Mouse (Mus musculus) adrenal gland (tissue): ENCODE data around the gene Ppara.

Source experiments
- intact Hi-C: fragments of 180-260 bp; cut with DNase I; formaldehyde crosslinking; loops from one replicate; pipeline ENCODE4 v1.15.1; 2025

Gene Ppara

GRCm38 (mm10) chr15:85791449-85791848 lies 56.7 kb downstream of the Ppara start:
- intact Hi-C loops = no loop called here

- intact Hi-C loops = no loop called here
Measured at GRCm38 (mm10) chr15:85792819-85793218, 58.0 kb downstream of the Ppara start.

- intact Hi-C loops = no loop called here
Measured at GRCm38 (mm10) chr15:85795516-85795915, 60.7 kb downstream of the Ppara start.

DNA sequence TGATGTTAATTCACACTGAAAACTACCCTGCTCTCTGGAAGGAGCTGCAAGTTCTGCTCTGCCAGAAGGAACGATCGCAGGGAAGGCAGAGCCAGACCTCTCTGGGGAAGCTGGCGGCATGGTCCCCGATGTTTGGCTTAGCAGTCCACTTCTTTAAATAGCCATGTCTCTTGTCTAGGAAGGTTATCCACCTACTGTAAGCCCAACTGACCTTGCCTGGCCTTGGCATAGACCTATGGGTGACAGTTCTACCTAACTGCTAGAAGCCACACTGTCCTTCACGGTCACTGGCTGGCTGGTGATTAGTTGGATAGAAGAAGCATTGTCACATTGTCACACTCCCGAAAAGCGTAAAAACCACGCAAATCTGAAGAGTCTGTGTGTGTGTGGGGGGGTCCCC lies 63.9 kb downstream of the Ppara start:
- intact Hi-C loops = no loop called here

GRCm38 (mm10) chr15:85802931-85803330 lies 68.1 kb downstream of the Ppara start:
- intact Hi-C loops = no loop called here

GRCm38 (mm10) chr15:85806886-85807285 lies 72.1 kb downstream of the Ppara start:
- intact Hi-C loops = no loop called here

GRCm38 (mm10) chr15:85807404-85807803 lies 72.6 kb downstream of the Ppara start:
- intact Hi-C loops = no loop called here

- intact Hi-C loops = no loop called here
Measured at GRCm38 (mm10) chr15:85808031-85808430, 73.2 kb downstream of the Ppara start.

DNA sequence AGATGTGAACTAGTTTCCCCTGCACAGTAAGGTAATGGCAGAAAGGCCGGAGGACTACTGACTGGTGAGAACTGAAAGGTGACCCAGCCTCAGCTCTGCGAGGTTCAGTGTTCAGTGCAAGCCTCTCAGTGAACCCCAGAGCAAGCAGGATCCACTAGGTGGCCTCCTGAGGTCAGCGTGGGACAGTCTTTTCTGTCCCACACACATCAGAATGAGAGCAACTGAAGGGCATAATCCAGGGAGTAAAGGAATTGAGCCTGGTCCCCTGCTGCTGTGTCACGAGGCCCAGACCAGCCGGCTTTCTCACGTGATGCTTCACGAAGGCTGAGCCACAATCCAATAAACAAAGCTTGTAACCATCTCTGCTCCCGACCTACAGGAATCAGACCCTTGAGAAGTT lies 73.7 kb downstream of the Ppara start:
- intact Hi-C loops = no loop called here

DNA sequence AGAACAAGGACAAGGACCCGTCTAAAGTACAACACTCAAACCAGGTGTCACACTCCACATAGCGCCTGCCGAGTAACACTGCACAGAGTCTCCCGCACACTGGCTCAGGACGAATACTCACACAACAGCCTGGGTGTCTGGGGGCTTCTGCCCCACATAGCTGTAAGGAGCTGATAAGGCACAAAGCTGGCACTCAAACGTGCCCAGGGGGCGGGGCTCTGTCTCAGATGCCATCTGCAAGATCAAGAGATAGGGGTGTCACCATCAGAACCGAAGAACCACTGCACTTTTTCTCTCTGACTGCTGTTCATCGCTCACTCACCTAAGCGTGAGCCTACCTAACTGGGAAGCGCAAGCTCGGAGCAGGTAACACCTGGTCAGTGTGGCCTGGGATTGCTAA lies 74.3 kb downstream of the Ppara start:
- intact Hi-C loops = no loop called here

DNA sequence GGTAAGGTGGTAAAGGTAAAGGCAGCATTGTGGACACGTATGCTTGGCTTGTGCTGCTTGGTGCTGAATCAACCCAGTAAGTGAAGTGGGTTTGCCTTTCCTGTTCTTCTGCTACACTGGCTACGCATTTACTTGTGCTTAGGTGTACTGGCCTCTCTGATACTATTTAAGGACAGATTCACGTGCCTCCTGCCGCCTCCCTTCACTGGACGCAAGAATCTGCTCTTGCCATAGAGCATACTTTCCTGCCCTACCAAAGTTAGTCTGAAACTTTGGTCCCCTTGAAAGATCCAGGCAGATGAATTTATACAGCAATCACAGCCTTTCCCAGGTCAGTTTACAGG lies 75.7 kb downstream of the Ppara start:
- intact Hi-C loops = no loop called here

GRCm38 (mm10) chr15:85810806-85811521 lies 76.2 kb downstream of the Ppara start:
- intact Hi-C loops = no loop called here

GRCm38 (mm10) chr15:85811535-85812277 lies 76.9 kb downstream of the Ppara start, which contains the start of gene Cdpf1:
Gene Cdpf1 (minus strand): TSS chr15:85811697.
- intact Hi-C loops = no loop called here

DNA sequence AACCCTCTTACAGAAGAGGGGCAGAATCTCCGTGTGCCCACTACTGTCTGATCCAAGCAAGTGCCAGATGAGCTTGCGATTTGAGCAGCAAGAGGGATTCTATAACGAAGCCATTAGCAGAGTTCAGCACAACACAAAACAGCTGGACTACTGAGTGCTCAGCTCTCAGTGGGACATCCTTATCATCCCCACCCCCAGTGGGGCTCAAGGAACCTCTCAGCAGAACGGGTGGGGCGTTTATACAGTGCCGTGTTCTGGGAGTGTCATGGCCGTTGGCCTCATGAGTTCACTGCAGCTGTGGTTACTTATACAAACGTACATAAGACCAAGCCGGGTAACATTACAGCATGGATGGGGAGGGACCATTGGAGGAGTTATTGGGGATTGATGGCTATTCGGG lies 78.6 kb downstream of the Ppara start:
- intact Hi-C loops = no loop called here

DNA sequence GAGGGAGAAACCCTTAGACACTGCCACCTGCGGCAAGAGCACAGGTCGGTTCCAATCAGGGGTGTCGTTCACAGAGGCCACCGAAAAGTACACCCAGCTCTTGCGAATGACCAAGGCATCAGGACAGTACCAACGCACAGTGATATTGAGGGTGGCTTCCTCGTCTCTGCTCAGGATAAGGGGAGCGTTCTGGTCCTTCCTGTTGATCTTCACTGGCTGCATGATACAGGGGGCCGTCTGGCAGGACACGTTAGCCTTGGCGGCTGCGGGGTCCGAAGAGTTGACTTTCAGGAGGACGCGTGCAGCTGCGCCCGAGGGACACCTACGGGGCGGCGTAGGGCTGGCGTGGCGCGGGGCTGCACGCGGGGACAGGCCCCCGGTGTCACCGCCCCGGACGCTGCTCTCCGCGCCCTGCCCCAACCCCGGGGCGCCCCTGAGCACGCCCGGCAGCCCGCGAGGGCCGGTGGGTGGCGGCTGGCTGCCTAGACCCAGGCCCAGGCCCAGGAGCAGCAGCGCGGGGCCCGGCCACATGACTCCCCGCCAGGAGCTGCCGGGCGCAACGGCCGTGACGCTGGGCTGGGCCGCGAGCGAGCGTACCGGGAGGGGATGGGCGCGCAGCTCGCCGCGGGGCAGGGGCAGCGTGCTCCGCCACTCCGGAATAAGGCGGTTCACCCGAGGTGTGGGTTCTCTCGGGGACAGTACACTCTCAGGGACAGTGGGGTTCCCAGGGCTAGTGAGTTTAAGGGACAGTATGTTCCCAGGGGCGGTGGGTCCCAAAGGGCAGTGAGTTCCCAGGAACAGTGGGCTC lies 86.6 kb downstream of the Ppara start, which contains the start of gene Pkdrej:
Gene Pkdrej, minus strand, starts transcription at position 532 of the 808 bp plus-strand sequence.
- intact Hi-C loops = no loop called here

GRCm38 (mm10) chr15:85822011-85822359 lies 87.2 kb downstream of the Ppara start:
- intact Hi-C loops = no loop called here

GRCm38 (mm10) chr15:85826676-85827075 lies 91.9 kb downstream of the Ppara start:
- intact Hi-C loops = no loop called here

GRCm38 (mm10) chr15:85828071-85828470 lies 93.3 kb downstream of the Ppara start:
- intact Hi-C loops = no loop called here

DNA sequence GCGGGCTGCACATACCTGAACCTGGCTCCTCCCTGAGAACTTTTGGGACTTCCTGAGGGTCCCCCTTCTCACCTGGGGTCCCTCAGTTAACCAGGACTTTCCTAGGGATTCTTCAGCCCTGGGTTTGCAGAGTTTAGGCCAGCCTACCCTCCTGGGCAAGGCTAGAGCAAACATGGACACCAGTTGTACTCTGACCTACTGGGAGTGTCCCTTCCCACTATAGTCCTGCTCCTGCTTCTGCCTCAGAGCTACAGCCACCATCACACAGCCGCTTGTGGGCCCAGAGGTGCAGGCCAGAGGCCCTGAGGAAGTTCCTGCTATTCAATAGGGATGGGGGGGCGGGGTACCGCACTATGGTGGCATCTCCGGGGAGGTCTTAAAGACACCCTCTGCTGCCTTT lies 94.7 kb downstream of the Ppara start:
- intact Hi-C loops = no loop called here

- intact Hi-C loops = loop anchor here (10.0 kb wide), 1 partner anchor 117 kb away; no protein-coding TSS in a partner anchor
Measured at GRCm38 (mm10) chr15:85831954-85832590, 97.3 kb downstream of the Ppara start, which contains the start of gene Ttc38. Gene Ttc38 (plus strand): TSS chr15:85832306.

GRCm38 (mm10) chr15:85832599-85832998 lies 97.8 kb downstream of the Ppara start:
- intact Hi-C loops = loop anchor here (10.0 kb wide), 1 partner anchor 118 kb away; no protein-coding TSS in a partner anchor
